Mouse (Mus musculus): ENCODE data around the gene Fxyd3. TPM values are rescaled to one million over a fixed set of nuclear protein-coding genes. Genes with fewer than 3 reads are reported as not detected.

Gene Fxyd3
- polyA plus RNA-seq, 1 experiment = 1.3 TPM

- TF ChIP-seq CTCF (IDR thresholded peaks at IDR 0.05; ENCODE audit: borderline replicate concordance, insufficient read depth, low read depth, low read length) (no peak), POLR2A (IDR thresholded peaks at IDR 0.05; ENCODE audit: borderline replicate concordance, insufficient read depth, low read length) (no peak)
- Histone ChIP-seq H3K4me1 (ENCODE audit: control insufficient read depth, insufficient read depth, low read length) (no peaks in the 10 kb centered on the region), H3K4me3 (replicated peaks; ENCODE audit: insufficient read depth, low read depth, low read length) (no peak overlapping the region), H3K27ac (ENCODE audit: insufficient read depth, low read length) (peak overlapping the region; percentile 23; the same call in 1 of the 2 replicates), H3K27me3 (ENCODE audit: control insufficient read depth, insufficient read depth, low read length) (no peaks in the 10 kb centered on the region)
- DNase-seq = no peak
- WGBS = 61% methylated on average over 9 of the region's 9 CpGs
Measured at GRCm38 (mm10) chr7:31086175-31086755, 9.8 kb upstream of the Fxyd3 start.

GRCm38 (mm10) chr7:31085171-31085570 lies 8.7 kb upstream of the Fxyd3 start:
- 47% methylated on average over 3 of the region's 3 CpGs for WGBS
- no peak for TF ChIP-seq CTCF (IDR thresholded peaks at IDR 0.05; ENCODE audit: borderline replicate concordance, insufficient read depth, low read depth, low read length)
- Histone ChIP-seq H3K4me3 (replicated peaks; ENCODE audit: insufficient read depth, low read depth, low read length) (no peak overlapping the region), H3K27ac (ENCODE audit: insufficient read depth, low read length) (peak overlapping the region; percentile 67; the same call in 1 of the 2 replicates), H3K4me1 (ENCODE audit: control insufficient read depth, insufficient read depth, low read length) (no peaks in the 10 kb centered on the region), H3K27me3 (ENCODE audit: control insufficient read depth, insufficient read depth, low read length) (no peaks in the 10 kb centered on the region)
- peak in 1 of 2 experiments; percentile 51 for DNase-seq

- no peaks in the 10 kb centered on the region for H3K27me3 ChIP-seq (ENCODE audit: control insufficient read depth, insufficient read depth, low read length)
- H3K4me1 ChIP-seq (ENCODE audit: control insufficient read depth, insufficient read depth, low read length) = no peaks in the 10 kb centered on the region
- TF ChIP-seq POLR2A (IDR thresholded peaks at IDR 0.05; ENCODE audit: borderline replicate concordance, insufficient read depth, low read length) (no peak), CTCF (IDR thresholded peaks at IDR 0.05; ENCODE audit: borderline replicate concordance, insufficient read depth, low read depth, low read length) (no peak)
- no peak for DNase-seq
- no peak overlapping the region for H3K4me3 ChIP-seq (replicated peaks; ENCODE audit: insufficient read depth, low read depth, low read length)
- 62% methylated on average over 9 of the region's 9 CpGs for WGBS
- H3K27ac ChIP-seq (ENCODE audit: insufficient read depth, low read length) = peak overlapping the region; percentile 43; the same call in 1 of the 2 replicates
Measured at GRCm38 (mm10) chr7:31084140-31084539, 7.6 kb upstream of the Fxyd3 start.

- 34% methylated on average over 14 of the region's 14 CpGs for WGBS
- Histone ChIP-seq H3K27ac (ENCODE audit: insufficient read depth, low read length) (peak overlapping the region; percentile 43; the same call in 1 of the 2 replicates), H3K4me1 (ENCODE audit: control insufficient read depth, insufficient read depth, low read length) (no peaks in the 10 kb centered on the region), H3K27me3 (ENCODE audit: control insufficient read depth, insufficient read depth, low read length) (no peaks in the 10 kb centered on the region), H3K4me3 (replicated peaks; ENCODE audit: insufficient read depth, low read depth, low read length) (no peak overlapping the region)
- TF ChIP-seq POLR2A (IDR thresholded peaks at IDR 0.05; ENCODE audit: borderline replicate concordance, insufficient read depth, low read length) = no peak
- no peak for TF ChIP-seq CTCF (IDR thresholded peaks at IDR 0.05; ENCODE audit: borderline replicate concordance, insufficient read depth, low read depth, low read length)
- peak; percentile 57 to 73 for DNase-seq
Measured at GRCm38 (mm10) chr7:31082831-31083588, 6.5 kb upstream of the Fxyd3 start.

GRCm38 (mm10) chr7:31082106-31082505 lies 5.6 kb upstream of the Fxyd3 start:
- no peak overlapping the region for H3K4me3 ChIP-seq (replicated peaks; ENCODE audit: insufficient read depth, low read depth, low read length)
- DNase-seq = no peak
- no peaks in the 10 kb centered on the region for H3K4me1 ChIP-seq (ENCODE audit: control insufficient read depth, insufficient read depth, low read length)
- TF ChIP-seq CTCF (IDR thresholded peaks at IDR 0.05; ENCODE audit: borderline replicate concordance, insufficient read depth, low read depth, low read length) = no peak
- TF ChIP-seq POLR2A (IDR thresholded peaks at IDR 0.05; ENCODE audit: borderline replicate concordance, insufficient read depth, low read length) = no peak
- H3K27me3 ChIP-seq (ENCODE audit: control insufficient read depth, insufficient read depth, low read length) = no peaks in the 10 kb centered on the region
- H3K27ac ChIP-seq (ENCODE audit: insufficient read depth, low read length) = no peak overlapping the region

- no peak overlapping the region for H3K4me3 ChIP-seq (replicated peaks; ENCODE audit: insufficient read depth, low read depth, low read length)
- WGBS = 48% methylated on average over 1 of the region's 1 CpGs
Measured at GRCm38 (mm10) chr7:31081106-31081505, 4.6 kb upstream of the Fxyd3 start.

GRCm38 (mm10) chr7:31080611-31081010 lies 4.1 kb upstream of the Fxyd3 start:
- Histone ChIP-seq H3K27ac (ENCODE audit: insufficient read depth, low read length) (no peak overlapping the region), H3K27me3 (ENCODE audit: control insufficient read depth, insufficient read depth, low read length) (no peaks in the 10 kb centered on the region), H3K4me3 (replicated peaks; ENCODE audit: insufficient read depth, low read depth, low read length) (no peak overlapping the region), H3K4me1 (ENCODE audit: control insufficient read depth, insufficient read depth, low read length) (no peaks in the 10 kb centered on the region)
- DNase-seq = no peak
- TF ChIP-seq CTCF (IDR thresholded peaks at IDR 0.05; ENCODE audit: borderline replicate concordance, insufficient read depth, low read depth, low read length) = no peak
- TF ChIP-seq POLR2A (IDR thresholded peaks at IDR 0.05; ENCODE audit: borderline replicate concordance, insufficient read depth, low read length) = no peak
- WGBS = 47% methylated on average over 3 of the region's 3 CpGs

More at GRCm38 (mm10) chr7:31081106-31081505, 4.6 kb upstream of the Fxyd3 start:
- Histone ChIP-seq H3K4me1 (ENCODE audit: control insufficient read depth, insufficient read depth, low read length) (no peaks in the 10 kb centered on the region), H3K27ac (ENCODE audit: insufficient read depth, low read length) (no peak overlapping the region), H3K27me3 (ENCODE audit: control insufficient read depth, insufficient read depth, low read length) (no peaks in the 10 kb centered on the region)
- peak in 1 of 2 experiments; percentile 65 for DNase-seq
- TF ChIP-seq CTCF (IDR thresholded peaks at IDR 0.05; ENCODE audit: borderline replicate concordance, insufficient read depth, low read depth, low read length) (no peak), POLR2A (IDR thresholded peaks at IDR 0.05; ENCODE audit: borderline replicate concordance, insufficient read depth, low read length) (no peak)

GRCm38 (mm10) chr7:31079670-31080069 lies 3.2 kb upstream of the Fxyd3 start:
- WGBS = 94% methylated on average over 8 of the region's 8 CpGs
- Histone ChIP-seq H3K4me1 (ENCODE audit: control insufficient read depth, insufficient read depth, low read length) (no peaks in the 10 kb centered on the region), H3K4me3 (replicated peaks; ENCODE audit: insufficient read depth, low read depth, low read length) (no peak overlapping the region), H3K27ac (ENCODE audit: insufficient read depth, low read length) (no peak overlapping the region), H3K27me3 (ENCODE audit: control insufficient read depth, insufficient read depth, low read length) (no peaks in the 10 kb centered on the region)
- TF ChIP-seq CTCF (IDR thresholded peaks at IDR 0.05; ENCODE audit: borderline replicate concordance, insufficient read depth, low read depth, low read length) = no peak
- no peak for TF ChIP-seq POLR2A (IDR thresholded peaks at IDR 0.05; ENCODE audit: borderline replicate concordance, insufficient read depth, low read length)
- no peak for DNase-seq

Data from cerebellum, adult 2 months (tissue).